Mouse (Mus musculus) forebrain, embryonic 12.5 days (tissue): ENCODE results near the gene Bst1. TPM values are rescaled to one million over a fixed set of nuclear protein-coding genes. Genes with fewer than 3 reads are reported as not detected.

Source experiments
- ATAC-seq: fragments of 200-750 bp; cut with Nextera tagmentation; 2 replicates; pipeline ENCODE4 v1.8.0; 2017; ENCODE audit warnings: moderate TSS enrichment; ENCODE audit not compliant: low FRiP score
- H3K27ac ChIP-seq: fragments of 300-500 bp; sonication (generic); 2 replicates; pipeline ENCODE4 v1.5.1; 2016; ENCODE audit warnings: mild to moderate bottlenecking
- H3K27me3 ChIP-seq: fragments of 300-500 bp; sonication (generic); 2 replicates; pipeline ENCODE4 v1.6.1; 2016; ENCODE audit warnings: mild to moderate bottlenecking
- H3K36me3 ChIP-seq: fragments of 300-500 bp; sonication (generic); replicated peaks from 2 replicates; pipeline ENCODE4 v1.6.1; 2016; ENCODE audit warnings: mild to moderate bottlenecking
- H3K4me1 ChIP-seq: fragments of 300-500 bp; sonication (generic); 2 replicates; pipeline ENCODE4 v1.6.1; 2016
- H3K4me2 ChIP-seq: fragments of 300-500 bp; sonication (generic); 2 replicates; pipeline ENCODE4 v1.6.1; 2016; ENCODE audit warnings: mild to moderate bottlenecking, moderate library complexity
- H3K4me3 ChIP-seq: fragments of 300-500 bp; sonication (generic); replicated peaks from 2 replicates; pipeline ENCODE4 v1.5.1; 2016; ENCODE audit warnings: mild to moderate bottlenecking
- H3K9ac ChIP-seq: fragments of 300-500 bp; sonication (generic); 2 replicates; pipeline ENCODE4 v1.6.1; 2016; ENCODE audit warnings: mild to moderate bottlenecking
- H3K9me3 ChIP-seq: fragments of 300-500 bp; sonication (generic); 2 replicates; pipeline ENCODE4 v1.6.1; 2016
- WGBS: fragments of 180-500 bp; shearing (Covaris S2); methylation state at CpG from one replicate; pipeline ENCODE4 v1.1.7; 2016; 5-methylcytosine and 5-hydroxymethylcytosine counted together
- polyA plus RNA-seq: library from polyadenylated mRNA; unstranded; fragments of >200 nt; fragmentation: Nextera tagmentation; extraction: Ambion mirVana; gene quantifications from 2 replicates; pipeline ENCODE4 v1.2.1, GENCODE M21; 2016

Gene Bst1
- polyA plus RNA-seq, 1 experiment from 2014 or later: not detected

GRCm38 (mm10) chr5:43847555-43847954 is 28.9 kb downstream of the Bst1 start:
- no peaks in the 10 kb centered on the region for H3K27me3 ChIP-seq
- H3K27ac ChIP-seq: no peak overlapping the region
- no peaks in the 10 kb centered on the region for H3K36me3 ChIP-seq
- H3K9me3 ChIP-seq: no peaks in the 10 kb centered on the region
- H3K4me2 ChIP-seq: no peak overlapping the region
- H3K4me3 ChIP-seq: no peak overlapping the region
- no peak for ATAC-seq
- H3K4me1 ChIP-seq: no peaks in the 10 kb centered on the region; the same call in 1 of the 2 replicates
- H3K9ac ChIP-seq: no peak overlapping the region

- Histone ChIP-seq H3K4me1 (no peaks in the 10 kb centered on the region; the same call in 1 of the 2 replicates), H3K4me2 (no peak overlapping the region), H3K27ac (no peak overlapping the region), H3K9me3 (no peaks in the 10 kb centered on the region), H3K4me3 (no peak overlapping the region), H3K27me3 (no peaks in the 10 kb centered on the region), H3K36me3 (no peaks in the 10 kb centered on the region), H3K9ac (no peak overlapping the region)
- 85% methylated on average over 3 of the region's 3 CpGs for WGBS
- ATAC-seq: no peak
These were observed 29.6 kb downstream of the Bst1 start for GRCm38 (mm10) chr5:43848275-43848674.

GRCm38 (mm10) chr5:43853096-43853867 is 34.6 kb downstream of the Bst1 start:
- ATAC-seq: no peak
- no peak overlapping the region for H3K27ac ChIP-seq
- no peak overlapping the region for H3K4me2 ChIP-seq
- H3K4me3 ChIP-seq: no peak overlapping the region
- H3K9me3 ChIP-seq: no peaks in the 10 kb centered on the region
- no peak overlapping the region for H3K9ac ChIP-seq
- no peaks in the 10 kb centered on the region for H3K4me1 ChIP-seq
- H3K27me3 ChIP-seq: no peaks in the 10 kb centered on the region
- WGBS: 76% methylated on average over 11 of the region's 11 CpGs
- H3K36me3 ChIP-seq: no peaks in the 10 kb centered on the region

GRCm38 (mm10) chr5:43853868-43854488 is 35.3 kb downstream of the Bst1 start:
- Histone ChIP-seq H3K4me3 (no peak overlapping the region), H3K27me3 (no peaks in the 10 kb centered on the region), H3K9ac (no peak overlapping the region), H3K27ac (no peak overlapping the region), H3K9me3 (no peaks in the 10 kb centered on the region), H3K36me3 (no peaks in the 10 kb centered on the region), H3K4me2 (no peak overlapping the region), H3K4me1 (no peaks in the 10 kb centered on the region)
- no peak for ATAC-seq
- WGBS: 88% methylated on average over 7 of the region's 7 CpGs

GRCm38 (mm10) chr5:43855769-43856168 is 37.1 kb downstream of the Bst1 start:
- Histone ChIP-seq H3K4me3 (no peak overlapping the region), H3K36me3 (no peaks in the 10 kb centered on the region), H3K4me2 (no peak overlapping the region), H3K9ac (no peak overlapping the region), H3K27ac (no peak overlapping the region), H3K27me3 (no peaks in the 10 kb centered on the region), H3K9me3 (no peaks in the 10 kb centered on the region), H3K4me1 (no peaks in the 10 kb centered on the region)
- whole genome bisulfite sequencing: 88% methylated on average over 2 of the region's 2 CpGs
- no peak for ATAC-seq

GRCm38 (mm10) chr5:43859663-43860062 is 41.0 kb downstream of the Bst1 start:
- ATAC-seq: no peak
- no peak overlapping the region for H3K27ac ChIP-seq
- H3K9me3 ChIP-seq: no peaks in the 10 kb centered on the region
- no peaks in the 10 kb centered on the region for H3K36me3 ChIP-seq
- H3K27me3 ChIP-seq: no peaks in the 10 kb centered on the region
- H3K4me2 ChIP-seq: no peak overlapping the region
- no peak overlapping the region for H3K9ac ChIP-seq
- no peaks in the 10 kb centered on the region for H3K4me1 ChIP-seq
- H3K4me3 ChIP-seq: no peak overlapping the region
- WGBS: 91% methylated on average over 8 of the region's 8 CpGs

- Histone ChIP-seq H3K9ac (no peak overlapping the region), H3K27ac (no peak overlapping the region), H3K4me3 (no peak overlapping the region), H3K36me3 (no peaks in the 10 kb centered on the region), H3K27me3 (no peaks in the 10 kb centered on the region), H3K9me3 (no peaks in the 10 kb centered on the region), H3K4me1 (no peaks in the 10 kb centered on the region), H3K4me2 (no peak overlapping the region)
- 91% methylated on average over 5 of the region's 5 CpGs for WGBS
- ATAC-seq: no peak
These were observed 41.4 kb downstream of the Bst1 start for GRCm38 (mm10) chr5:43860096-43860495.

- Histone ChIP-seq H3K4me2 (no peak overlapping the region), H3K9me3 (no peaks in the 10 kb centered on the region), H3K4me1 (no peaks in the 10 kb centered on the region), H3K27ac (no peak overlapping the region), H3K36me3 (no peaks in the 10 kb centered on the region), H3K27me3 (no peaks in the 10 kb centered on the region), H3K4me3 (no peak overlapping the region), H3K9ac (no peak overlapping the region)
- 77% methylated on average over 5 of the region's 5 CpGs for WGBS
- ATAC-seq: no peak
These were observed 42.2 kb downstream of the Bst1 start for GRCm38 (mm10) chr5:43860670-43861431.

GRCm38 (mm10) chr5:43863642-43864041 is 45.0 kb downstream of the Bst1 start:
- Histone ChIP-seq H3K4me1 (0 out of 2 replicates have a peak, but pooled peaks cover under 1% of the 10 kb centered on the region), H3K27ac (no peak overlapping the region), H3K9me3 (no peaks in the 10 kb centered on the region), H3K27me3 (no peaks in the 10 kb centered on the region), H3K4me3 (no peak overlapping the region), H3K4me2 (no peak overlapping the region), H3K9ac (no peak overlapping the region), H3K36me3 (no peaks in the 10 kb centered on the region)
- no peak for ATAC-seq
- 76% methylated on average over 6 of the region's 6 CpGs for WGBS

- Histone ChIP-seq H3K9me3 (no peaks in the 10 kb centered on the region), H3K4me1 (peaks cover 9% of the 10 kb centered on the region), H3K27me3 (no peaks in the 10 kb centered on the region; the same call in 1 of the 2 replicates), H3K27ac (no peak overlapping the region), H3K4me3 (no peak overlapping the region), H3K4me2 (no peak overlapping the region), H3K36me3 (no peaks in the 10 kb centered on the region), H3K9ac (no peak overlapping the region)
- no peak for ATAC-seq
- 88% methylated on average over 2 of the region's 2 CpGs for WGBS
These were observed 46.6 kb downstream of the Bst1 start for GRCm38 (mm10) chr5:43865316-43865715.

GRCm38 (mm10) chr5:43868253-43868652 is 49.6 kb downstream of the Bst1 start, which contains the start of gene Cd38:
Gene Cd38, plus strand, starts transcription at chr5:43868553.
- Histone ChIP-seq H3K4me3 (peak within 1 kb of the TSS; percentile 32), H3K9ac (peak within 1 kb of the TSS; percentile 27; the same call in 1 of the 2 replicates), H3K4me2 (peak within 1 kb of the TSS; percentile 63), H3K27me3 (no peaks in the 10 kb centered on the region; the same call in 1 of the 2 replicates), H3K36me3 (no peaks in the 10 kb centered on the region), H3K9me3 (no peaks in the 10 kb centered on the region), H3K4me1 (peaks cover 9% of the 10 kb centered on the region), H3K27ac (no peak within 1 kb of the TSS)
- ATAC-seq: no peak
